ENCODE assay signal across 14 mouse cellular contexts in the genomic region with DNA sequence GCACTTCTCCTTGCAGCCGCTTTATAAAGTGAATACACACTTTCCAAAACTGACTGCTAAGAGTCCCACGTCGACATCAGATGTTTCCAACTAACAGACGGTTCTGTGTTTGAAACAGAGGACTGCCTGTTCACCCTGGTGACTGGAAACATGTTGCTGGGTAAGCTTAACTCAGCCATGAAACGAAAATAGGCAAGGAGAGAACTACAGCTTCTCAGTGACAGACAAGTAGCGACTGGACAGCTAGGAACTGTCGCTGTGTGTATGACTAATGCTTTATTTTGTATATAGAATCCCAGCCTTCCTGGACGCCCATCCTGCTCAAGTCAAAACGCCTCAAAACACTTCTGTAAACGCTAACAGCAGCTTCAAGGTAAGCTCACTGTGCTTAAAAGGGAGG. TPM values are rescaled to one million over a fixed set of nuclear protein-coding genes. Genes with fewer than 3 reads are reported as not detected.
A peak's percentile ranks its signal among the peaks of the same experiment; 100 is the strongest.
DNase-seq lines count a peak whose midpoint lies in the region; ATAC-seq lines count a peak whose summit lies in the region.
"Had no signal": no experiment of that assay in that cellular context is flagged by ENCODE, and none has a peak within 500 bp of the region (broad histone marks: within the 10 kb centered on the region; RNA-seq: fewer than 3 reads in every experiment).

No protein-coding gene starts in this region.

- no peaks in the 10 kb centered on the region; the same call in 1 of the 2 replicates for H3K4me1 ChIP-seq in midbrain, embryonic 12.5 days
- peaks cover 17% of the 10 kb centered on the region for H3K4me1 ChIP-seq in midbrain, embryonic 10.5 days
- H3K4me1 ChIP-seq in hindbrain, embryonic 13.5 days (replicated peaks) = peaks cover 12% of the 10 kb centered on the region
- no peaks in the 10 kb centered on the region for H3K4me1 ChIP-seq in stomach, embryonic 16.5 days (ENCODE audit: control insufficient read depth, insufficient read depth, low read length)
- H3K4me1 ChIP-seq: liver, embryonic 12.5 days had no signal

- no peak overlapping the region for H3K9ac ChIP-seq in midbrain, embryonic 12.5 days (replicated peaks)
- no peak overlapping the region for H3K9ac ChIP-seq in hindbrain, embryonic 13.5 days
- no peak overlapping the region; the same call in 1 of the 2 replicates for H3K9ac ChIP-seq in stomach, embryonic 16.5 days (ENCODE audit: low read length)
- H3K9ac ChIP-seq: liver, embryonic 12.5 days had no signal

- no peaks in the 10 kb centered on the region for H3K27me3 ChIP-seq in midbrain, embryonic 12.5 days
- no peaks in the 10 kb centered on the region for H3K27me3 ChIP-seq in midbrain, embryonic 10.5 days (ENCODE audit: low read depth, poor library complexity, severe bottlenecking)
- H3K27me3 ChIP-seq in hindbrain, embryonic 13.5 days = no peaks in the 10 kb centered on the region
- no peaks in the 10 kb centered on the region for H3K27me3 ChIP-seq in stomach, embryonic 16.5 days (ENCODE audit: control insufficient read depth, insufficient read depth, low read length)
- H3K27me3 ChIP-seq: liver, embryonic 12.5 days had no signal

- DNase-seq in frontal cortex, postnatal 25 days (ENCODE audit: low spot score in 2 of 2) = no peak
- DNase-seq in midbrain, embryonic 10.5 days (ENCODE audit: low spot score) = no peak
- no peak for DNase-seq in kidney, adult 9 months
- DNase-seq: B cell, adult 2 months; cerebellum, postnatal 36 days; kidney, adult 18-20 months had no signal

- H3K4me3 ChIP-seq in midbrain, embryonic 12.5 days = no peak overlapping the region
- no peak overlapping the region for H3K4me3 ChIP-seq in midbrain, embryonic 10.5 days
- no peak overlapping the region for H3K4me3 ChIP-seq in hindbrain, embryonic 13.5 days
- H3K4me3 ChIP-seq in stomach, embryonic 16.5 days (replicated peaks; ENCODE audit: low read length) = no peak overlapping the region
- H3K4me3 ChIP-seq: liver, embryonic 12.5 days had no signal

- peak; percentile 69; the same call in 1 of the 2 replicates for ATAC-seq in frontal cortex, adult (ENCODE audit: low TSS enrichment)
- ATAC-seq in midbrain, embryonic 12.5 days (ENCODE audit: low FRiP score, low read depth) = no peak
- ATAC-seq in hindbrain, embryonic 13.5 days (ENCODE audit: low FRiP score) = peak; percentile 24; the same call in 1 of the 2 replicates
- no peak for ATAC-seq in stomach, embryonic 16.5 days (ENCODE audit: insufficient read depth, low FRiP score)
- no peak for ATAC-seq in monocyte, adult 5-6 weeks (replicated peaks; ENCODE audit: insufficient number of reproducible peaks, low FRiP score, low TSS enrichment, poor library complexity, severe bottlenecking)
- ATAC-seq: activated CD4-positive, CD25-positive, alpha-beta regulatory T cell, adult 4 months; liver, embryonic 12.5 days had no signal

- H3K36me3 ChIP-seq in midbrain, embryonic 12.5 days = peaks cover 25% of the 10 kb centered on the region
- H3K36me3 ChIP-seq in midbrain, embryonic 10.5 days = peaks cover 63% of the 10 kb centered on the region
- H3K36me3 ChIP-seq in hindbrain, embryonic 13.5 days = peaks cover 3% of the 10 kb centered on the region
- no peaks in the 10 kb centered on the region for H3K36me3 ChIP-seq in stomach, embryonic 16.5 days (ENCODE audit: control insufficient read depth, insufficient read depth, low read length)

- H3K4me2 ChIP-seq in midbrain, embryonic 12.5 days (replicated peaks) = no peak overlapping the region
- no peak overlapping the region for H3K4me2 ChIP-seq in hindbrain, embryonic 13.5 days
- H3K4me2 ChIP-seq in stomach, embryonic 16.5 days (ENCODE audit: low read depth, low read length) = peak overlapping the region; percentile 3; the same call in 1 of the 2 replicates
- H3K4me2 ChIP-seq: liver, embryonic 12.5 days had no signal

- WGBS in midbrain, embryonic 12.5 days = 85% methylated on average over 10 of the region's 10 CpGs
- WGBS in midbrain, embryonic 10.5 days = 91% methylated on average over 10 of the region's 10 CpGs
- WGBS in hindbrain, embryonic 13.5 days = 59% methylated on average over 10 of the region's 10 CpGs
- 36% methylated on average over 10 of the region's 10 CpGs for WGBS in stomach, embryonic 16.5 days

- H3K9me3 ChIP-seq in midbrain, embryonic 12.5 days = 0 out of 2 replicates have a peak, but pooled peaks cover 8% of the 10 kb centered on the region
- peaks cover 18% of the 10 kb centered on the region; the same call in 1 of the 2 replicates for H3K9me3 ChIP-seq in midbrain, embryonic 10.5 days (replicated peaks)
- 0 out of 2 replicates have a peak, but pooled peaks cover 4% of the 10 kb centered on the region for H3K9me3 ChIP-seq in hindbrain, embryonic 13.5 days
- no peaks in the 10 kb centered on the region for H3K9me3 ChIP-seq in stomach, embryonic 16.5 days (replicated peaks; ENCODE audit: control insufficient read depth, low read length)

- peak overlapping the region; percentile 50; the same call in 1 of the 2 replicates for H3K27ac ChIP-seq in midbrain, embryonic 12.5 days (replicated peaks)
- H3K27ac ChIP-seq in midbrain, embryonic 10.5 days (replicated peaks) = no peak overlapping the region
- peak overlapping the region; percentile 59 for H3K27ac ChIP-seq in hindbrain, embryonic 13.5 days
- H3K27ac ChIP-seq in stomach, embryonic 16.5 days (ENCODE audit: low read length) = peak overlapping the region; percentile 74; the same call in 1 of the 2 replicates
- H3K27ac ChIP-seq: liver, embryonic 12.5 days had no signal

RNA-seq across cellular contexts. Expression of gene Kif21a, which starts 21.3 kb away (rescaled TPM):
- polyA plus RNA-seq in midbrain, embryonic 12.5 days (2016; fragmentation: Nextera tagmentation; extraction: Ambion mirVana) = 60.3 and 69.7 TPM in 2 replicates
- 42.5 and 50.1 TPM in 2 replicates for polyA plus RNA-seq in midbrain, embryonic 10.5 days (2016; fragmentation: Nextera tagmentation; extraction: Ambion mirVana)
- polyA plus RNA-seq in hindbrain, embryonic 13.5 days (2015; fragmentation: Nextera tagmentation; extraction: Ambion mirVana) = 48.9 and 51.6 TPM in 2 replicates
- 20.8 and 24.8 TPM in 2 replicates for polyA plus RNA-seq in stomach, embryonic 16.5 days (2015; fragmentation: Nextera tagmentation; extraction: Ambion mirVana)
- not detected in 3 replicates for total RNA-seq in monocyte, adult 5-6 weeks (2017)
- total RNA-seq: MEL had no signal
- polyA plus RNA-seq: activated CD4-positive, CD25-positive, alpha-beta regulatory T cell, adult 4 months had no signal

Comparison
In these comparisons a context has a peak if more than half of its experiments do, and no peak if none do; other contexts are left out.
1. ATAC-seq: peak in frontal cortex, adult (single experiment) and hindbrain, embryonic 13.5 days (single experiment); none in midbrain, embryonic 12.5 days (single experiment), stomach, embryonic 16.5 days (single experiment) and monocyte, adult 5-6 weeks (single experiment).